Mouse (Mus musculus): ENCODE measurements at regions not wholly inside any gene's neighbourhood (a gene's known extent, or its start where the extent isn't known, plus 50 kb on each side); places are given as distances from the start of the nearest gene placed in this dataset.

GRCm38 (mm10) chr8:113183186-113183585 lies 452.2 kb upstream of the Mon1b start:
- no peak for DNase-seq (ENCODE audit: low spot score)

GRCm38 (mm10) chr8:113190537-113190936 lies 444.9 kb upstream of the Mon1b start:
- no peak for DNase-seq (ENCODE audit: low spot score)

GRCm38 (mm10) chr8:113191537-113191936 lies 443.9 kb upstream of the Mon1b start:
- no peak for DNase-seq (ENCODE audit: low spot score)

Measured in yolk sac, embryonic 10.5 days (tissue).